Mouse (Mus musculus): ENCODE data around the gene Fgf22.

DNA sequence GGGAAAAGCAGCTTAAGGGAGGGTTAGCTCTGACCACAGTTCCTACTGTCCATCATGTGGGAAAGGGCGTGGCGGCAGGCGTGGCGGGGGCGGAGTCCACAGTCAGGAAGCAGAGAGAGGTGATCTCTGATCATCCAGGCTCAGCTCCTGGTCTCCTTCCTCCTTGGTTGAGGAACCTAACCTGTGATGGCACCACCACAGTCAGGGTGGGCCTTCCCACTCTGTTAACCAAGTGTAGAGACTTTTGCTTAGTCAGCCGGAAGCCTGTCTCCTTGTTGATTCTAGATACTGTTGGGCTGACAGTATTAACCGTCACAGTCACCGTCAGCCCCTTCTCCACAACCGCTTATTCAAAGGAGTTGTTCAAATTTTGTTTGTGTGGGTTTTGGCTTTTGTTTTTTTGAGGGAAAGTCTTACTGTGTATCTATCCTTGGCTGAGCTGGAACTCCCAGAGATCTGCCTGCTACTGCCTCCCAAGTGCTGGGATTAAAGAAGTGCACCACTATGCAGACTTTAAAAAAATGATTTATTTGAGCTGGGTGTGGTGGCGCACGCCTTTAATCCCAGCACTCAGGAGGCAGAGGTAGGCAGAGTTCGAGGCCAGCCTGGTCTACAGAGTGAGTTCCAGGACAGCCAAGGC is 43.5 kb downstream of the Fgf22 start:
- TF ChIP-seq CTCF (IDR thresholded peaks at IDR 0.05) (no peak), EP300 (IDR thresholded peaks at IDR 0.05) (no peak)

Data from lung, postnatal 0 days (tissue).